Mouse (Mus musculus) splenic B cell, adult 2 months (primary cell): ENCODE results near the gene Macf1.

ENCODE experiments used
- DNase-seq: peaks from one replicate; pipeline ENCODE4 v3.0.0-alpha.2; 2011; ENCODE audit warnings: low read depth, low spot score
- H3K27me3 ChIP-seq: 2 replicates; pipeline ENCODE4 v1.6.1; 2012; ENCODE audit warnings: mild to moderate bottlenecking, low read length, moderate library complexity, mixed read lengths; ENCODE audit not compliant: control insufficient read depth, poor library complexity, insufficient read depth, severe bottlenecking
- H3K36me3 ChIP-seq: 2 replicates; pipeline ENCODE4 v1.6.1; 2012; ENCODE audit warnings: mild to moderate bottlenecking, low read length, moderate library complexity, mixed read lengths; ENCODE audit not compliant: control insufficient read depth, poor library complexity, insufficient read depth, severe bottlenecking

Gene Macf1

GRCm38 (mm10) chr4:123607174-123607573, 77.0 kb downstream of the Macf1 start:
- no peaks in the 10 kb centered on the region for H3K36me3 ChIP-seq
- DNase-seq, result peak; percentile 42
- no peaks in the 10 kb centered on the region for H3K27me3 ChIP-seq

- Histone ChIP-seq H3K27me3 (no peaks in the 10 kb centered on the region), H3K36me3 (no peaks in the 10 kb centered on the region)
- no peak for DNase-seq
These were observed 78.2 kb downstream of the Macf1 start for GRCm38 (mm10) chr4:123605948-123606347.

GRCm38 (mm10) chr4:123605309-123605708, 78.9 kb downstream of the Macf1 start:
- Histone ChIP-seq H3K36me3 (no peaks in the 10 kb centered on the region), H3K27me3 (no peaks in the 10 kb centered on the region)
- no peak for DNase-seq

GRCm38 (mm10) chr4:123602700-123603261, 81.4 kb downstream of the Macf1 start:
- Histone ChIP-seq H3K36me3 (no peaks in the 10 kb centered on the region), H3K27me3 (no peaks in the 10 kb centered on the region)
- no peak for DNase-seq

- Histone ChIP-seq H3K27me3 (no peaks in the 10 kb centered on the region), H3K36me3 (no peaks in the 10 kb centered on the region)
- no peak for DNase-seq
These were observed 83.1 kb downstream of the Macf1 start for GRCm38 (mm10) chr4:123601036-123601435.

- Histone ChIP-seq H3K27me3 (no peaks in the 10 kb centered on the region), H3K36me3 (no peaks in the 10 kb centered on the region)
- no peak for DNase-seq
These were observed 85.5 kb downstream of the Macf1 start for GRCm38 (mm10) chr4:123598519-123599228.

- Histone ChIP-seq H3K36me3 (no peaks in the 10 kb centered on the region), H3K27me3 (no peaks in the 10 kb centered on the region)
- no peak for DNase-seq
These were observed 89.8 kb downstream of the Macf1 start for GRCm38 (mm10) chr4:123594381-123594806.

GRCm38 (mm10) chr4:123593664-123594063, 90.5 kb downstream of the Macf1 start:
- H3K36me3 ChIP-seq, result no peaks in the 10 kb centered on the region
- DNase-seq, result no peak
- H3K27me3 ChIP-seq, result no peaks in the 10 kb centered on the region

- DNase-seq, result no peak
- no peaks in the 10 kb centered on the region for H3K36me3 ChIP-seq
- H3K27me3 ChIP-seq, result no peaks in the 10 kb centered on the region
These were observed 92.1 kb downstream of the Macf1 start for GRCm38 (mm10) chr4:123592046-123592445.

- H3K27me3 ChIP-seq, result no peaks in the 10 kb centered on the region
- no peaks in the 10 kb centered on the region for H3K36me3 ChIP-seq
- no peak for DNase-seq
These were observed 93.0 kb downstream of the Macf1 start for GRCm38 (mm10) chr4:123591026-123591635.

GRCm38 (mm10) chr4:123589496-123589895, 94.7 kb downstream of the Macf1 start:
- no peaks in the 10 kb centered on the region for H3K36me3 ChIP-seq
- no peak for DNase-seq
- H3K27me3 ChIP-seq, result no peaks in the 10 kb centered on the region

GRCm38 (mm10) chr4:123588353-123589301, 95.5 kb downstream of the Macf1 start:
- Histone ChIP-seq H3K36me3 (no peaks in the 10 kb centered on the region), H3K27me3 (no peaks in the 10 kb centered on the region)
- peak; percentile 32 for DNase-seq

GRCm38 (mm10) chr4:123587616-123588015, 96.5 kb downstream of the Macf1 start:
- no peaks in the 10 kb centered on the region for H3K27me3 ChIP-seq
- no peaks in the 10 kb centered on the region for H3K36me3 ChIP-seq
- DNase-seq, result no peak

GRCm38 (mm10) chr4:123584720-123585093, 99.5 kb downstream of the Macf1 start:
- Histone ChIP-seq H3K27me3 (no peaks in the 10 kb centered on the region), H3K36me3 (no peaks in the 10 kb centered on the region)
- no peak for DNase-seq
